Mouse (Mus musculus): ENCODE measurements around the gene Aldh3b3.

DNA sequence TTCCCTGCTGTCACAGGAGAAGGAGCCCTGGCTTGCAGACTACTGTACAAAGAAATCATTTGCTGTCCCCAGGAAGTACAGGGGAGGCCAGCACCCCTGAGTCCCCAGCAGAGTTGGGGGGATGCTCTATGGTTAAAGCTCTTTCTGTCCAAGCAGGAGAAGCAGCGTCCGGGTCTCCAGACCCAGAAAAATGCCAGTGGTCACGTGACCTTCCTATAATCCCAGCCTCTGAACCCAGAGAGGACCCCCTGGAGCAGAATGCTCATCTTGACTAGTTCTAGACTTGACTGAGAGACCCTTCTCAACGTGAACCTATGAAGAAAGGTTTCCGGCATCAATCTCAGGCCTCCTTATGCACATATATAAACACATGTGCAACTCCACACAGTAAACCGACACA is 32.6 kb upstream of the Aldh3b3 start:
- no peak for TF ChIP-seq CTCF (IDR thresholded peaks at IDR 0.05; ENCODE audit: low read depth)
- TF ChIP-seq EP300 (IDR thresholded peaks at IDR 0.05; ENCODE audit: low read depth) = no peak

All from heart, postnatal 0 days (tissue).